Mouse (Mus musculus) spleen, embryonic (tissue): ENCODE results near the gene Gm10722.
"Not testable (repeated sequence)": the region's sequence is repeated elsewhere in the genome, so short reads cannot be mapped to it uniquely, and the experiment has no call there.

ENCODE experiments used
- CTCF ChIA-PET: fragments of 350-600 bp; sonication (Branson Sonifier 250); formaldehyde crosslinking; loops from one replicate; lab custom pipeline; 2022; lab: Charles Lee

Gene Gm10722

GRCm38 (mm10) chr9:3000445-3000972 is at the start of gene Gm10722:
Gene Gm10722, plus strand, starts transcription at chr9:3000922.
- CTCF ChIA-PET, result not testable (repeated sequence)

DNA sequence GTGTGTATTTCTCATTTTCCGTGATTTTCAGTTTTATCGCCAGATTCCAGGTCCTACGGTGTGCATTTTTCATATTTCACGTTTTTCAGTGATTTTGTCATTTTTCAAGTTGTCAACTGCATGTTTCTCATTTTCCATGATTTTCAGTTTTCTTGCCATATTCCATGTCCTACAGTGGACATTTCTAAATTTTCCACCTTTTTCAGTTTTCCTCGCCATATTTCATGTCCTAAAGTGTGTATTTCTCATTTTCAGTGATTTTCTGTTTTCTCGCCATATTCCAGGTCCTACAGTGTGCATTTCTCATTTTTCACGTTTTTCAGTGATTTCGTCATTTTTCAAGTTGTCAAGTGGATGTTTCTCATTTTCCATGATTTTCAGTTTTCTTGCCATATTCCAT is 284 bp downstream of the Gm10722 start:
- CTCF ChIA-PET, result not testable (repeated sequence)

- CTCF ChIA-PET, result not testable (repeated sequence)
Measured at GRCm38 (mm10) chr9:3001948-3002659, 1.4 kb downstream of the Gm10722 start.

- CTCF ChIA-PET, result not testable (repeated sequence)
Measured at GRCm38 (mm10) chr9:3002794-3003396, 2.2 kb downstream of the Gm10722 start, which contains the start of gene Gm11168. Gene Gm11168, plus strand, starts transcription at chr9:3003346.

- CTCF ChIA-PET, result not testable (repeated sequence)
Measured at GRCm38 (mm10) chr9:3006179-3006578, 5.5 kb downstream of the Gm10722 start.

DNA sequence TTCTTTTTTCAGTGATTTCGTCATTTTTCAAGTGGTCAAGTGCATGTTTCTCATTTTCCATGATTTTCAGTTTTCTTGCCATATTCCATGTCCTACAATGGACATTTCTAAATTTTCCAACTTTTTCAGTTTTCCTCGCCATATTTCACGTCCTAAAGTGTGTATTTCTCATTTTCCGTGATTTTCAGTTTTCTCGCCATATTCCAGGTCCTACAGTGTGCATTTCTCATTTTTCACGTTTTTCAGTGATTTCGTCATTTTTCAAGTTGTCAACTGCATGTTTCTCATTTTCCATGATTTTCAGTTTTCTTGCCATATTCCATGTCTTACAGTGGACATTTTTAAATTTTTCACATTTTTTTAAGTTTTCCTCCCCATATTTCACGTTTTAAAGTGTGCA is 5.9 kb downstream of the Gm10722 start:
- CTCF ChIA-PET, result not testable (repeated sequence)

GRCm38 (mm10) chr9:3007272-3007671 is 6.5 kb downstream of the Gm10722 start:
- CTCF ChIA-PET, result not testable (repeated sequence)

DNA sequence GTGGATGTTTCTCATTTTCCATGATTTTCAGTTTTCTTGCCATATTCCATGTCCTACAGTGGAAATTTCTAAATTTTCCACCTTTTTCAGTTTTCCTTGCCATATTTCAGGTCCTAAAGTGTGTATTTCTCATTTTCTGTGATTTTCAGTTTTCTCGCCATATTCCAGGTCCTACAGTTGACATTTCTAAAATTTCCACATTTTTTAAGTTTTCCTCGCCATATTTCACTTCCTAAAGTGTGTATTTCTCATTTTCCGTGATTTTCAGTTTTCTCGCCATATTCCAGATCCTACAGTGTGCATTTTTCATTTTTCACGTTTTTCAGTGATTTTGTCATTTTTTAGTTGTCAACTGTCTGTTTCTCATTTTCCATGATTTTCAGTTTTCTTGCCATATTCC is 8.6 kb downstream of the Gm10722 start:
- CTCF ChIA-PET, result not testable (repeated sequence)

- CTCF ChIA-PET, result not testable (repeated sequence)
Measured at GRCm38 (mm10) chr9:3012054-3012621, 11.4 kb downstream of the Gm10722 start.

DNA sequence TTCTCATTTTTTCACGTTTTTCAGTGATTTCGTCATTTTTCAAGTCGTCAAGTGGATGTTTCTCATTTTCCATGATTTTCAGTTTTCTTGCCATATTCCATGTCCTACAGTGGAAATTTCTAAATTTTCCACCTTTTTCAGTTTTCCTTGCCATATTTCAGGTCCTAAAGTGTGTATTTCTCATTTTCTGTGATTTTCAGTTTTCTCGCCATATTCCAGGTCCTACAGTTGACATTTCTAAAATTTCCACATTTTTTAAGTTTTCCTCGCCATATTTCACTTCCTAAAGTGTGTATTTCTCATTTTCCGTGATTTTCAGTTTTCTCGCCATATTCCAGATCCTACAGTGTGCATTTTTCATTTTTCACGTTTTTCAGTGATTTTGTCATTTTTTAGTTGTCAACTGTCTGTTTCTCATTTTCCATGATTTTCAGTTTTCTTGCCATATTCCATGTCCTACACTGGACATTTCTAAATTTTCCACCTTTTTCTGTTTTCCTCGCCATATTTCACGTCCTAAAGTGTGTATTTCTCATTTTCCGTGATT is 12.1 kb downstream of the Gm10722 start, which contains the start of gene Gm10721:
Gene Gm10721 (plus strand): TSS at position 408 of the 547 bp plus-strand sequence.
- CTCF ChIA-PET, result not testable (repeated sequence)

- CTCF ChIA-PET, result not testable (repeated sequence)
Measured at GRCm38 (mm10) chr9:3015354-3015753, 14.6 kb downstream of the Gm10722 start, which contains the start of gene Gm10720. Gene Gm10720, plus strand, starts transcription at chr9:3015654.

GRCm38 (mm10) chr9:3015896-3016295 is 15.2 kb downstream of the Gm10722 start:
- CTCF ChIA-PET, result not testable (repeated sequence)

- CTCF ChIA-PET, result not testable (repeated sequence)
Measured at GRCm38 (mm10) chr9:3017108-3017507, 16.4 kb downstream of the Gm10722 start, which contains the start of gene Gm10719. Gene Gm10719, plus strand, starts transcription at chr9:3017408.

DNA sequence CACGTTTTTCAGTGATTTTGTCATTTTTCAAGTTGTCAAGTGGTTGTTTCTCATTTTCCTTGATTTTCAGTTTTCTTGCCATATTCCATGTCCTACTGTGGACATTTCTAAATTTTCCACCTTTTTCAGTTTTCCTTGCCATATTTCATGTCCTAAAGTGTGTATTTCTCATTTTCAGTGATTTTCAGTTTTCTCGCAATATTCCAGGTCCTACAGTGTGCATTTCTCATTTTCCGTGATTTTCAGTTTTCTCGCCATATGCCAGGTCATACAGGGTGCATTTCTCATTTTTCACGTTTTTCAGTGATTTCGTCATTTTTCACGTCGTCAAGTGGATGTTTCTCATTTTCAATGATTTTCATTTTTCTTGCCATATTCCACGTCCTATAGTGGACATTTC is 18.2 kb downstream of the Gm10722 start:
- CTCF ChIA-PET, result not testable (repeated sequence)

GRCm38 (mm10) chr9:3019835-3020727 is 19.4 kb downstream of the Gm10722 start:
- CTCF ChIA-PET, result not testable (repeated sequence)

DNA sequence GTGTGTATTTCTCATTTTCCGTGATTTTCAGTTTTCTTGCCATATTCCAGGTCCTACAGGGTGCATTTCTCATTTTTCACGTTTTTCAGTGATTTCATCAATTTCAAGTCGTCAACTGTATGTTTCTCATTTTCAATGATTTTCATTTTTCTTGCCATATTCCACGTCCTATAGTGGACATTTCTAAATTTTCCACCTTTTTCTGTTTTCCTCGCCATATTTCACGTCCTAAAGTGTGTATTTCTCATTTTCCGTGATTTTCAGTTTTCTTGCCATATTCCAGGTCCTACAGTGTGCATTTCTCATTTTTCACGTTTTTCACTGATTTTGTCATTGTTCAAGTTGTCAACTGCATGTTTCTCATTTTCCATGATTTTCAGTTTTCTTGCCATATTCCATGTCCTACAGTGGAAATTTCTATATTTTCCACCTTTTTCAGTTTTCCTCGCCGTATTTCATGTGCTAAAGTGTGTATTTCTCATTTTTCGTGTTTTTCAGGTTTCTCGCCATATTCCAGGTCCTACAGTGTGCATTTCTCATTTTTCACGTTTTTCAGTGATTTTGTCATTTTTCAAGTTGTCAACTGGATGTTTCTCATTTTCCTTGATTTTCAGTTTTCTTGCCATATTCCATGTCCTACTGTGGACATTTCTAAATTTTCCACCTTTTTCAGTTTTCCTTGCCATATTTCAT is 21.7 kb downstream of the Gm10722 start:
- CTCF ChIA-PET, result not testable (repeated sequence)

DNA sequence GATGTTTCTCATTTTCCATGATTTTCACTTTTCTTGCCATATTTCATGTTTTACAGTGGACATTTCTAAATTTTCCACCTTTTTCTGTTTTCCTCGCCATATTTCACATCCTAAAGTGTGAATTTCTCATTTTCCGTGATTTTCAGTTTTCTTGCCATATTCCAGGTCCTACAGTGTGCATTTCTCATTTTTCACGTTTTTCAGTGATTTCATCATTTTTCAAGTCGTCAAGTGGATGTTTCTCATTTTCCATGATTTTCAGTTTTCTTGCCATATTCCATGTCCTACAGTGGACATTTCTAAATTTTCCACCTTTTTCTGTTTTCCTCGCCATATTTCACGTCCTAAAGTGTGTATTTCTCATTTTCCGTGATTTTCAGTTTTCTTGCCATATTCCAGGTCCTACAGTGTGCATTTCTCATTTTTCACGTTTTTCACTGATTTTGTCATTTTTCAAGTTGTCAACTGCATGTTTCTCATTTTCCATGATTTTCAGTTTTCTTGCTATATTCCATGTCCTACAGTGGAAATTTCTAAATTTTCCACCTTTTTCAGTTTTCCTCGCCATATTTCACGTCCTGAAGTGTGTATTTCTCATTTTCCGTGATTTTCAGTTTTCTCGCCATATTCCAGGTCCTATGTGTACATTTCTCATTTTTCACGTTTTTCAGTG is 22.7 kb downstream of the Gm10722 start, which contains the start of gene Gm10718:
Gene Gm10718 (plus strand): TSS at position 236 of the 673 bp plus-strand sequence.
- CTCF ChIA-PET, result not testable (repeated sequence)

- CTCF ChIA-PET, result not testable (repeated sequence)
Measured at GRCm38 (mm10) chr9:3023985-3024648, 23.4 kb downstream of the Gm10722 start.

- CTCF ChIA-PET, result not testable (repeated sequence)
Measured at GRCm38 (mm10) chr9:3024912-3025467, 24.3 kb downstream of the Gm10722 start, which contains the start of gene Gm10717. Gene Gm10717, plus strand, starts transcription at chr9:3025417.
